Mouse (Mus musculus) MEL (cell line): ENCODE data around the gene Tbc1d9.

Source experiments
- EP300 ChIP-seq, 2 experiments: IDR thresholded peaks; 2 replicates each; pipeline ENCODE4 v1.6.1; 2011; ENCODE audit warnings: improper control_type of control experiment in 2 of 2, low read length in 2 of 2, low read depth in 1 of 2, mild to moderate bottlenecking in 1 of 2
- POLR2AphosphoS2 ChIP-seq: IDR thresholded peaks from 2 replicates; pipeline ENCODE4 v1.6.1; 2011; ENCODE audit warnings: low read length, improper control_type of control experiment
- USF1 ChIP-seq: IDR thresholded peaks from 2 replicates; pipeline ENCODE4 v1.6.1; 2014; ENCODE audit warnings: low read depth, mild to moderate bottlenecking, inconsistent platforms, low read length, improper control_type of control experiment, moderate library complexity

GRCm38 (mm10) chr8:83322374-83322773 is 157.2 kb downstream of the Tbc1d9 start:
- no peak for TF ChIP-seq POLR2AphosphoS2
- TF ChIP-seq USF1 = no peak
- TF ChIP-seq EP300 (IDR thresholded peaks at IDR 0.05; ENCODE audit: low read depth in 1 of 2, low read length in 2 of 2) = no peak
